Mouse (Mus musculus): Measurements from ENCODE around the gene Hnrnpa3. TPM values are rescaled to one million over a fixed set of nuclear protein-coding genes. Genes with fewer than 3 reads are reported as not detected.
"Not testable (repeated sequence)": the region's sequence is repeated elsewhere in the genome, so short reads cannot be mapped to it uniquely, and the experiment has no call there.

Hnrnpa3 gene
- 221 and 233 TPM in 2 replicates for polyA plus RNA-seq (2016; fragmentation: Nextera tagmentation; extraction: Ambion mirVana)

DNA sequence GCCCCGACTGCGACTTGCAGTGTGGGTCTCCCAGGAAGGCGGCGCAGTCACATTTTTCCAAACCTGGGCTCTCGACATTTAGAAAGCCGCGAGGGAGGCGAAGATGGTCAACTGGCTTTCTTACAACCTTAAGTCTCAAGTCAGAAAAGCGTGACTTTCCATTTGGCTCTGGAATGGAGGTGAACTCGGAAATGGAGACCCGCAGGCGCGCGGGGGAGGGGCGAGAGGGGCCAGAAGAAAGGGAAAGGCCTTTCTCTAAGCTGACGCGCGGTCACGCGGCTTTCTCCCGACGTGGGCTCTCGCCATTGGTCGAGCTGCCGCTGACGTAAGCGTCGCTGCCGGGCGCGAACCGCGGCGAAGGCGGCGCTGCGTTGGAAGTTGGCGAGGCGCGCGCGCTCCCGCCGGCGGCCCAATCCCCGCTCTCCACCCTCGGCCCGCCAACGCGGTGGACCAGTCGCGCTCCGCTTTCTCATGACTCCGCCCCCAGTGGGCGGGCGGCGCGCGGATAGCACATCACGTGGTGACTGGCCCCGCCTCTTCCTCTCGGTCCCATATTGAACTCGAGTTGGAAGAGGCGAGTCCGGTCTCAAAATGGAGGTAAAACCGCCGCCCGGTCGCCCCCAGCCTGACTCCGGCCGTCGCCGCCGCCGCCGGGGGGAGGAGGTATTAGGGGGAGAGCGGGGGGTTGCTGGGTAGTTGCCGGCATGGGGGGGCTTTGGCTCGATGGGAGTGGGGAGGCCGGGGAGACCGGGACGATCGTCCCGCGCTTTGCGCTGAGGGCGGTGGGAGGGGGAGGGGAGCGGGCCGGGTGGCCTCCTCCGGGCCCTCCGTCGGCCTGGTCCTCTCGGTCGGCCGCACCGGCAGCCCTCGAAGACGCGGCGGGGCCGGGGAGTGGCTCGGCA is at the start of gene Hnrnpa3:
Hnrnpa3 (plus strand) TSS at position 535 of the 902 bp plus-strand sequence.
- no peaks in the 10 kb centered on the region for H3K9me3 ChIP-seq (replicated peaks)
- WGBS = under 1% methylated on average over 99 of the region's 102 CpGs
- no peaks in the 10 kb centered on the region for H3K27me3 ChIP-seq (replicated peaks)
- peak within 1 kb of the TSS; percentile 99 for H3K27ac ChIP-seq (ENCODE audit: poor library complexity, severe bottlenecking)
- H3K4me3 ChIP-seq = peak within 1 kb of the TSS; percentile 99
- H3K9ac ChIP-seq = peak within 1 kb of the TSS; percentile 100
- peaks cover 18% of the 10 kb centered on the region for H3K4me1 ChIP-seq (replicated peaks)
- peaks cover 22% of the 10 kb centered on the region for H3K36me3 ChIP-seq
- peak within 1 kb of the TSS; percentile 97 for H3K4me2 ChIP-seq
- ATAC-seq (ENCODE audit: insufficient number of reproducible peaks, low FRiP score) = peak; percentile 96

DNA sequence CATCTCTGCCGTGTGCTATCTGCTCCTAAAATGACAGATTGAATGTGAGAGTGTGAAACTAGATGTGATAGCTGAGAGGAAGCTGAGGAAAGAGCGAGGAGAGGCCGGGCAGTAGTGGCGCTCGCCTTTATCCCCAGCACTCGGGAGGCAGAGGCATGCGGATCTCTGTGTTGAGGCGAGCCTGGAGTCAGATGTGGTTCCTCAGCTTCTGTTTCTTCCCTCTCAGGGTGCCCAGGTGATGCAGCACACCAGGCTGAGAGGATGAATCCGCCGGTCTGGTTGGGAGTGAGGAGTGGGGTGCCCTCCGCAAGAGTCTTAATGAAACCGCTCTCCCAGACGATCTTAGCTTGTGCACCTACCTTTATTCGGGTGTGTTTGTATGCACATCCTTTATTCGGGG is 49.1 kb upstream of the Hnrnpa3 start:
- Histone ChIP-seq H3K4me3 (peak overlapping the region; percentile 36), H3K36me3 (no peaks in the 10 kb centered on the region), H3K4me2 (peak overlapping the region; percentile 64), H3K9me3 (replicated peaks) (no peaks in the 10 kb centered on the region), H3K9ac (peak overlapping the region; percentile 42), H3K4me1 (replicated peaks) (0 out of 2 replicates have a peak, but pooled peaks cover 5% of the 10 kb centered on the region), H3K27ac (ENCODE audit: poor library complexity, severe bottlenecking) (no peak overlapping the region), H3K27me3 (replicated peaks) (no peaks in the 10 kb centered on the region)
- ATAC-seq (ENCODE audit: insufficient number of reproducible peaks, low FRiP score) = no peak
- 46% methylated on average over 15 of the region's 15 CpGs for WGBS

DNA sequence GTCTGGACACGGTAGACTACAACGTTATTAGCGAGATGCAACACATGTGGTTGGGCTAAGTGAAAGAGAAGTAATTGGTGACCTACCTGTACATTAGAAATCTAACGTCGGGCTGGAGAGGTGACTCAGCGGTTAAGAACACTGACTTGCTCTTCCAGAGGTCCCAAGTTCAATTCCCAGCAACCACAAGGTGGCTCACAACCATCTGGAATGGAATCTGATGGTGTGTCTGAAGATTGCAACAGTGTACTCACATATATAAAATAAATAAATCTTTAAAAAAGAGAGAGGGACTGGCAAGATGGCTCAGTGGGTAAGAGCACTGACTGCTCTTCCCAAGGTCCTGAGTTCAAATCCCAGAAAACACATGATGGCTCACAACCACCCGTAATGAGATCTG is 48.5 kb upstream of the Hnrnpa3 start:
- H3K27ac ChIP-seq (ENCODE audit: poor library complexity, severe bottlenecking); ATAC-seq (ENCODE audit: insufficient number of reproducible peaks, low FRiP score); H3K27me3 ChIP-seq (replicated peaks); H3K9ac ChIP-seq; H3K9me3 ChIP-seq (replicated peaks); H3K4me1 ChIP-seq (replicated peaks); H3K4me2 ChIP-seq; H3K4me3 ChIP-seq; H3K36me3 ChIP-seq: not testable (repeated sequence)
- 74% methylated on average over 7 of the region's 7 CpGs for WGBS

DNA sequence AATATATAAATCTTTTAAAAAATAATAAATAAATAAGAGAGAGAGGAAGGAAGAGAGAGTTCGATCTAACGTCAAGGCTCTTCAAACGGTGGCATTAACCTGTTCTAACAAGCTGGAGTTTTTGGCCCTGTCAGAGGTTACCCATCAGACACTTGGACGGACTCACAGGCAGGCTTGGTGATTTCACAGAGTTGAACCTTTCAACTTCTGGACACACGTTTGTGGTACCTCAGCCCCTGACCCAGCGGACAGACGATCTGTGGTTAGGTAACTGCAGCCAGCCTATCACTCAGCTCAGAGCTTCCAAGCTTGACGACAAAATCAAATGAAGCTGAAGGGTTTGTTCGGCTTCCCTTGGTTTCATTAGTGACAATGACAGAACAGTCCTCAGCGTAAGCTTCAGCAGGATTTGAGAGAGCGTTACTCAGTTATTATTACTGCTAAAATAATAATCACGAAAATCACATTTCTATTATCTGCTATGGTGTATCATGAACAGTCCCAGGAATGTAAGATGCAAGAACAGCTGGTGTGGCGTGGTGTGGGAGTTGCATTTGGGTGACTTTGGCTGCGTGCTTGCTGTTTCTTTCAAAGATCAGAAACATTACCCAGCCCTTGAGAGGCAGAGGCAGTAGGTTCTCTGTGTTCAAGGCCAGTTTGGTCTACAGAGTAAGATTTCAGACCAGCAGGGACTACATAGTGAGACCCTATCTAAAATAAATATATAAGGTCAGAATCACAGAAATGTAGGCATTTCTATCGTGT is 47.8 kb upstream of the Hnrnpa3 start:
- no peak for ATAC-seq (ENCODE audit: insufficient number of reproducible peaks, low FRiP score)
- Histone ChIP-seq H3K9me3 (replicated peaks) (no peaks in the 10 kb centered on the region), H3K9ac (no peak overlapping the region), H3K4me2 (no peak overlapping the region), H3K36me3 (no peaks in the 10 kb centered on the region), H3K4me1 (replicated peaks) (0 out of 2 replicates have a peak, but pooled peaks cover 5% of the 10 kb centered on the region), H3K27me3 (replicated peaks) (no peaks in the 10 kb centered on the region), H3K4me3 (no peak overlapping the region), H3K27ac (ENCODE audit: poor library complexity, severe bottlenecking) (no peak overlapping the region)
- 77% methylated on average over 15 of the region's 15 CpGs for WGBS

DNA sequence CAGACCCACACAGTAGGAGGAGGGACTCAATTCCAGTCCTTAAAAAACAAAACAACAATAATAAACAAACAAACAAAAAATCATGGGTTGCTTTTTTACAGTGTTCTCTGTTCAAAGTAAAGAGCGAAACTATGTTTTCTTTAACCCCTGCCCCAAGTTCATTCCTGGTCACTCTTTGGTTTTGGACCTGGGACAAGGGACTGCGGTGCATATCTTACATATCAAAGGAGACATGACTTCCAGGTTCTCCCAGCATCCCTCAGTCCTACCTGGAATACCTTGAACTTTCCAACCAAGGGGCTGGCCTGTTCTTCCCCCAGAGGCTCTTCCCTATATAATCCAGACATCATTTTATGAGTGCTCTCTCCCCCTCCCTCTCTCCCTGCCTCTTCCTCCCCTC is 47.1 kb upstream of the Hnrnpa3 start:
- 79% methylated on average over 2 of the region's 2 CpGs for WGBS
- Histone ChIP-seq H3K9me3 (replicated peaks) (no peaks in the 10 kb centered on the region), H3K9ac (no peak overlapping the region), H3K36me3 (no peaks in the 10 kb centered on the region), H3K27ac (ENCODE audit: poor library complexity, severe bottlenecking) (no peak overlapping the region), H3K4me3 (no peak overlapping the region), H3K27me3 (replicated peaks) (no peaks in the 10 kb centered on the region), H3K4me2 (no peak overlapping the region), H3K4me1 (replicated peaks) (0 out of 2 replicates have a peak, but pooled peaks cover 5% of the 10 kb centered on the region)
- ATAC-seq (ENCODE audit: insufficient number of reproducible peaks, low FRiP score) = no peak

DNA sequence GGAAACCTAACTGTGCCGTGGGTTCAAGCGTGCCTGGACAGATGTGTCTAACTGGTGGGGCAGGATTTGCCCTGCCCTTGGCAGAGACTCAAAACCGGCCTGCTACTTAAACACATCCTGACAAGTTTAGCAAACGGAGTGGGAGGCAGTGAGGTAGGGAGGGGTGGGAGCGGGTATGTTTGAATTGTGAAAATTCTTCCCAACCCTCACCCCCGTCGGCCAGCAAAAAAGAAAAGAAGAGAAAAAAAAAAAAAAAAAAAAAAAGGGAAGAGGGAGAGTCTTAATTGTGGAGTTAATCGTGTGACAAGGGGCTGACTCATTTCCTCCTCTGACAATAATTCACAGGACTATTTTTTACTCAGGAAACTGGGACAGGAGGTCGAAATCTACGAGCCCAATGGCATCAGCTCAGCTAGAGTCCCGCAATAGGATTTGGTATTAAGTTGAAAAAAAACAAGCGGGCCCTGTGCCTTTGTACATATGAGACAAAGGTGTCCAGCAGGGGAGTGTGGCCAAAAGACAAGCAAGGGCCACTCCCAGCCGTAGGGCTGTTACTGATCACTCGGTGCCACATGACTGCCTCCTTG is 46.0 kb upstream of the Hnrnpa3 start:
- WGBS = 33% methylated on average over 14 of the region's 14 CpGs

DNA sequence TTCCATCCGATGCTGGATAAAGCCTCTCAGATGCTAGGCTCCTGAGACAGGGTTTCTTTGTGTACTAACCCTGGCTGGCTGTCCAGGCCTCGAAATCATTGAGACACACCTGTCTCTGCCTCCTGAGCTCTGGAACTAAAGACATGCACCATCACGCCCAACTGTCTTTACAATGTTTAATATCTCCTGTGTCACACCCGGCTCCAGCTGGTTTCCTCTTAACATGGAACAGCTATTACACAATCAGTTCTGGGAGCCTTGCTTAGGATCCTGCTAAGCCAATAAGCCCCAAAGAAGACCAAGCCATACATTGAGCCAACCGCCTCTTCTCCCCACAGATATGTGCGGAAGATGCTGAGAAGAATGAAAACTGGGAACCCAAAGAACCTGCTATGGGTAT is 44.5 kb upstream of the Hnrnpa3 start:
- 86% methylated on average over 6 of the region's 6 CpGs for WGBS
- Histone ChIP-seq H3K27ac (ENCODE audit: poor library complexity, severe bottlenecking) (no peak overlapping the region), H3K27me3 (replicated peaks) (no peaks in the 10 kb centered on the region), H3K4me3 (no peak overlapping the region), H3K4me2 (no peak overlapping the region), H3K9ac (no peak overlapping the region), H3K9me3 (replicated peaks) (no peaks in the 10 kb centered on the region), H3K4me1 (replicated peaks) (0 out of 2 replicates have a peak, but pooled peaks cover 5% of the 10 kb centered on the region), H3K36me3 (no peaks in the 10 kb centered on the region)
- ATAC-seq (ENCODE audit: insufficient number of reproducible peaks, low FRiP score) = no peak

More for the DNA sequence above, 46.0 kb upstream of the Hnrnpa3 start:
- peak; percentile 40; the same call in 1 of the 2 replicates for ATAC-seq (ENCODE audit: insufficient number of reproducible peaks, low FRiP score)
- H3K9ac ChIP-seq = 0 out of 2 replicates have a peak overlapping the region, but pooled peaks have one; percentile 33
- 0 out of 2 replicates have a peak overlapping the region, but pooled peaks have one; percentile 29 for H3K27ac ChIP-seq (ENCODE audit: poor library complexity, severe bottlenecking)
- H3K4me1 ChIP-seq (replicated peaks) = 0 out of 2 replicates have a peak, but pooled peaks cover 5% of the 10 kb centered on the region
- H3K27me3 ChIP-seq (replicated peaks) = no peaks in the 10 kb centered on the region
- H3K36me3 ChIP-seq = no peaks in the 10 kb centered on the region
- H3K9me3 ChIP-seq (replicated peaks) = no peaks in the 10 kb centered on the region
- peak overlapping the region; percentile 29; the same call in 1 of the 2 replicates for H3K4me2 ChIP-seq
- H3K4me3 ChIP-seq = no peak overlapping the region

DNA sequence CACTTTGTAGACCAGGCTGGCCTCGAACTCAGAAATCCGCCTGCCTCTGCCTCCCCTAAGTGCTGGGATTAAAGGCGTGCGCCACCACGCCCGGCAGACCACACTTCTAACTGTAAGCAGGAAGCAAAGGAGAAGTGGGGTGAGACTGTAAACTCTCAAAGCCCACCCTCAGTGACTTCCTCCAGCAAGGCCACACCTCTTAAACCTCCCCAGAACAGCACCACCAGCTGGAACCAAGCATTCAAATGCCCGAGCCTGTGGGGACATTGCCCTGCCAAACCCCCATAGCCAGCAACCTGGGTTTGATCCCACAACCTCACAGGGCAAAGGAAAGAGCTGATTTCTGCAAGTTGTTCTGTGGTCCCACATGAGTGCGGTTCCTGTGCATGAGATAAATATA is 42.1 kb upstream of the Hnrnpa3 start:
- WGBS = 90% methylated on average over 8 of the region's 8 CpGs
- H3K36me3 ChIP-seq = no peaks in the 10 kb centered on the region
- H3K4me1 ChIP-seq (replicated peaks) = 0 out of 2 replicates have a peak, but pooled peaks cover 5% of the 10 kb centered on the region
- H3K9me3 ChIP-seq (replicated peaks) = no peaks in the 10 kb centered on the region
- no peak for ATAC-seq (ENCODE audit: insufficient number of reproducible peaks, low FRiP score)
- no peak overlapping the region for H3K27ac ChIP-seq (ENCODE audit: poor library complexity, severe bottlenecking)
- H3K4me3 ChIP-seq = no peak overlapping the region
- H3K4me2 ChIP-seq = no peak overlapping the region
- H3K9ac ChIP-seq = no peak overlapping the region
- no peaks in the 10 kb centered on the region for H3K27me3 ChIP-seq (replicated peaks)

DNA sequence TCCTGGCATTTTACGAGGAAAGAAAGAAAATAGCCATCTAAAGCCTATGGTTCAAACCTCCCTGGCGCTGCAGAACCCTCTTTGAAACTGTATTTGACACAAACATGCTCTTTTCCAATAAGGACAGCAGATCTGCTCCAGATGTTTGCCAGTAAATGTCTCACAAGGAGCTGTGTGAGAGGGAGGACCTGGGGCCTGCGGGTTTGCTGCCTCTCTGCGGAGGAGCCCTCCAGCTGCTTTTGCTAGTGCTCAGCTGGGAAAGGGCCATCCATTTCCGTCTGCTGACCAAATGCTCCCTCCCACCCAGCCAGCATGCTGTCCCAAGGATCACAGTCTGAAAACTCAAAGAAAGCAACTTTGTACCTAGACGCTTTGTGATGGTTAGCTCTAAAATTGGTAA is 40.3 kb upstream of the Hnrnpa3 start:
- H3K27ac ChIP-seq (ENCODE audit: poor library complexity, severe bottlenecking) = no peak overlapping the region
- no peak overlapping the region for H3K9ac ChIP-seq
- H3K36me3 ChIP-seq = no peaks in the 10 kb centered on the region
- no peaks in the 10 kb centered on the region for H3K4me1 ChIP-seq (replicated peaks)
- 62% methylated on average over 6 of the region's 6 CpGs for WGBS
- H3K4me2 ChIP-seq = no peak overlapping the region
- H3K27me3 ChIP-seq (replicated peaks) = no peaks in the 10 kb centered on the region
- no peak for ATAC-seq (ENCODE audit: insufficient number of reproducible peaks, low FRiP score)
- no peak overlapping the region for H3K4me3 ChIP-seq
- H3K9me3 ChIP-seq (replicated peaks) = no peaks in the 10 kb centered on the region

DNA sequence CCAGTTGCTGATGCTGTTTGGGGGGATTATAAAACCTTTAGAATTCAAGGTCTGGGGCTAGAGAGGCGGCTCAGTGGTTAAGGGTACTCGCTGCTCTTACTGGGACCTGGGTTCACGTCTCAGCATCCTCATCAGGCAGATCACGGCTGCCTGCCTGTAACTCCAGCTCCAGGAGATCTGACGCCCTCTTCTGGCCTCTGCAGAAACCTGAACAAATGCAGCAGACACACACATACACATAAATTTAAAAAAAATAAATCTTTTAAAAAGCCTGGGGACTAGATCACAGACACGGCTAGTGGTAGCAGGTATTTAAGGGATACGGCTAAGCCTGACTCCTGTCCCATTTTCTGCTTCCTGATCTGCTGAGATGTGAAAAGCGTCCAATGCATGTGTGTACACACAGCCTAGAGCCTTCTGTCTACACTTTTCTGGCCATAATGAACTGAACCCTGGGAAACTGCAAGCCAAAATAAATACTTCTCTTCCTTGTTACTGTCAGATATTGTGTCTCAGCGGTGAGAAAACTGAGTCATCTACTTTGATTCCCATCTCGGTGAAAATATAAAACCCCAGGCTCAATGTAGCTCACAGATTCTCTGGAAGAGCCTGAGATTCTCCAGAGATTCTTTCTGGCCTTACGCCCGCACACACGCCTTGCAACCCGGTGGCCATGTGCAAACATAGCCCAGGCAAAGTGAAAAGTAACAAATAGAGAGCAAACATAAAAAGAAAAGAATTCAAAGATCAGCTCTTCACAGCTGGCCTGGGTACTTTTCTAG is 37.0 kb upstream of the Hnrnpa3 start:
- Histone ChIP-seq H3K27ac (ENCODE audit: poor library complexity, severe bottlenecking) (no peak overlapping the region), H3K36me3 (no peaks in the 10 kb centered on the region)
- WGBS = 67% methylated on average over 14 of the region's 14 CpGs

More for the DNA sequence above, 37.0 kb upstream of the Hnrnpa3 start:
- no peak overlapping the region for H3K4me3 ChIP-seq
- H3K4me2 ChIP-seq = no peak overlapping the region
- ATAC-seq (ENCODE audit: insufficient number of reproducible peaks, low FRiP score) = no peak
- no peak overlapping the region for H3K9ac ChIP-seq
- H3K9me3 ChIP-seq (replicated peaks) = no peaks in the 10 kb centered on the region
- no peaks in the 10 kb centered on the region for H3K4me1 ChIP-seq (replicated peaks)
- no peaks in the 10 kb centered on the region for H3K27me3 ChIP-seq (replicated peaks)
